Mouse (Mus musculus): ENCODE data around the gene St6galnac3. TPM values are rescaled to one million over a fixed set of nuclear protein-coding genes. Genes with fewer than 3 reads are reported as not detected.
"Not testable (repeated sequence)": the region's sequence is repeated elsewhere in the genome, so short reads cannot be mapped to it uniquely, and the experiment has no call there.

St6galnac3 gene
- total and polyA plus RNA-seq, 2 experiments from 2014 or later: 6.9 to 11.9 TPM

DNA sequence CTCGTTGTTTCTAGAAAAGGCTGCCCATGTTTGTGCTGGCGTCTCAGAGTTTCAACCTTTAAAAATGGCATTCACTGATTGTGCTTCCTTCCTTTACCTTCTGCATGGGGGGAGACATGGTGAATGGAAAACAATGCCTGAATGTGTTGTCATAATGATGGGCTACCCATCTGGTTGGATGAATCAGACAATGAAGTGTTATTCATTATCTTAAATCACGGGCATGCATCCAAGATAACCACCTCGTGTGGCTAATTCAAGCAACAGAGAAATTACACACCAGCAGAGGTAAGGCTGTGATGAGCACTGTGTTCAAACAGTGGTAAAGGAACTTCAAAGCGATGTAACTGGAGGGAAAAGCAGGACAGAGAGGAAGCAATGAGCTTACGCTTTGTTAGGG is 325.4 kb downstream of the St6galnac3 start:
- 79% methylated on average over 6 of the region's 6 CpGs for whole genome bisulfite sequencing
- no peaks in the 10 kb centered on the region for H3K9me3 ChIP-seq (ENCODE audit: low read length)
- TF ChIP-seq CTCF (IDR thresholded peaks at IDR 0.05): no peak
- no peak overlapping the region for H3K9ac ChIP-seq (replicated peaks; ENCODE audit: low read length, poor library complexity, severe bottlenecking)
- H3K4me2 ChIP-seq (ENCODE audit: low read depth, low read length, poor library complexity, severe bottlenecking): no peak overlapping the region
- H3K36me3 ChIP-seq (ENCODE audit: insufficient read depth, low read length): no peaks in the 10 kb centered on the region
- H3K27ac ChIP-seq (ENCODE audit: low read depth, low read length): no peak overlapping the region
- no peaks in the 10 kb centered on the region for H3K27me3 ChIP-seq (ENCODE audit: insufficient read depth, low read length)
- DNase-seq (ENCODE audit: low spot score): no peak
- no peak overlapping the region for H3K4me3 ChIP-seq (ENCODE audit: low read depth, low read length)
- ATAC-seq (ENCODE audit: low FRiP score): no peak
- H3K4me1 ChIP-seq (ENCODE audit: insufficient read depth, low read length): no peaks in the 10 kb centered on the region

DNA sequence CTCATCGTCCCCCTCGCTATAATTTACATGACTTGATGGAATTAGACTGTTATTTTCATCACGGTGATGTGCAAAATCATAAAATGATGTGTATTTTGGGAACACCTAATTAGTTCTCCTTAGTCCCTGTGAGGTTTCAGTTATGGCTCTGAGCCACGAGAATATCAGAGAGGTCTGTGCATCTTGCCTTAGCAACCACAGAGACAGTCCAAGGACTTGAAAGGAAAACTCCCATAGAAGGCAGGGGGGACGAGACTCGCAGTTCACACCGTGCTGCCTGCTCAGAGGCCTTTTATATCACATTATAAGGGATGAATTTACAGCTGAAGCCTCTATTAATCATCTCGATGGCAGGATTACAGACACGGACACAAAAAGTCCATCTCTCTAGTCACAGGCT is 327.2 kb downstream of the St6galnac3 start:
- Histone ChIP-seq H3K27me3 (ENCODE audit: insufficient read depth, low read length) (no peaks in the 10 kb centered on the region), H3K4me2 (ENCODE audit: low read depth, low read length, poor library complexity, severe bottlenecking) (no peak overlapping the region), H3K4me1 (ENCODE audit: insufficient read depth, low read length) (no peaks in the 10 kb centered on the region), H3K4me3 (ENCODE audit: low read depth, low read length) (no peak overlapping the region), H3K9ac (replicated peaks; ENCODE audit: low read length, poor library complexity, severe bottlenecking) (no peak overlapping the region), H3K27ac (ENCODE audit: low read depth, low read length) (no peak overlapping the region), H3K9me3 (ENCODE audit: low read length) (0 out of 2 replicates have a peak, but pooled peaks cover 2% of the 10 kb centered on the region), H3K36me3 (ENCODE audit: insufficient read depth, low read length) (no peaks in the 10 kb centered on the region)
- WGBS: 43% methylated on average over 9 of the region's 9 CpGs
- no peak for ATAC-seq (ENCODE audit: low FRiP score)
- no peak for TF ChIP-seq CTCF (IDR thresholded peaks at IDR 0.05)
- peak; percentile 24 for DNase-seq (ENCODE audit: low spot score)

DNA sequence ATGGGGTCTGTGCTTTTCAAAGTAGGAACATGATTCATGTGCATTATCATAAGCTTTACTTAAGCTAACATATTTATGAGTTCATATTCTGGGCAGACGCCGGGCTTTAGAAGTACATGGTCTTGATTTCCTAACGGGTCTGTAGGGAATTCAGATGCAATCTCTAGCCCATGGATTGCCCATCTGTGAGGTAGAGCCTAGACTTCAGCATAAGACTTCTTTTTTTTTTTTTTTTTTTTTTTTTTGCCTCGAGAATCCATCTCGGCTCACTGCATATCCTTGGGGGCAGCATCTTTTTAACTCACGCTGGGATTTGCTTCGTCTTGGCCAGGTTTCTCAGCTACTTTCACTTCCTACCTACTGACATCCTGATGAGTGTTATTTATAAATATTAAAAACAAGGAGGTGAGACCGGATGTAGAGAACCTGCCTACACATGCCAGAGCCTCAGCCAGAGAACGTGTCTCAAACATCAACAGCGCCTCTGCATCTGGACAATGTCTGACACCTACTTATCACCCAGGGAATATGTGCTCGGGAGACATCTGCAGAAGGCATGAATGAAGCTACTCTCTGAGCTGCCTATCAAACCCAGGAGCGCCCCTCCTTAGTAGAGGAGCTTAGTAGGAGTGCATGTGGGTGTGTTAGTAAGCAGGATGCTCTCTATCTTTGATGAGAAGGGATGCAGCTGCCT is 328.5 kb downstream of the St6galnac3 start:
- Histone ChIP-seq H3K9me3 (ENCODE audit: low read length) (0 out of 2 replicates have a peak, but pooled peaks cover 2% of the 10 kb centered on the region), H3K4me3 (ENCODE audit: low read depth, low read length) (no peak overlapping the region), H3K27ac (ENCODE audit: low read depth, low read length) (no peak overlapping the region), H3K36me3 (ENCODE audit: insufficient read depth, low read length) (no peaks in the 10 kb centered on the region), H3K9ac (replicated peaks; ENCODE audit: low read length, poor library complexity, severe bottlenecking) (no peak overlapping the region), H3K27me3 (ENCODE audit: insufficient read depth, low read length) (no peaks in the 10 kb centered on the region), H3K4me2 (ENCODE audit: low read depth, low read length, poor library complexity, severe bottlenecking) (no peak overlapping the region), H3K4me1 (ENCODE audit: insufficient read depth, low read length) (no peaks in the 10 kb centered on the region)
- ATAC-seq (ENCODE audit: low FRiP score): no peak
- 66% methylated on average over 12 of the region's 12 CpGs for WGBS
- no peak for DNase-seq (ENCODE audit: low spot score)
- no peak for TF ChIP-seq CTCF (IDR thresholded peaks at IDR 0.05)

DNA sequence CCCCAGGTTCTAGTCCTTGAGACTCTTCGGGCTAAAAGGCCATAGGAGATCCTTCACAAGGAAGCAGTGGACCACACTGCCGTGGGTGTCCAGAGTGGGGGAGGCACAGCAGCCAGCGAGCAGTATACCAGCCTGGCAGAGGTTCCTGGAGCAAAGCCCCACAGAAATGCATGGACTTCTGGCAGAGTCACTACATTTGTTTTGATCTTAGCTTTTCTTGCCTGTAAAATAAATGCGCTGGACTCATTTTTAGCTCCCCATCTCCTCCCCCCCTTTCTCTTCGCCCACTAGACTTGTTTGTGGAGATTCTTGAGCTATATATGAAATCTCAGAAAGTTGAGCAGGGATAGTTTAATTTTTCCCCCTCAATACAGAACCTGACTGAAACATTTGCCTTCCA is 329.6 kb downstream of the St6galnac3 start:
- Histone ChIP-seq H3K4me2 (ENCODE audit: low read depth, low read length, poor library complexity, severe bottlenecking) (no peak overlapping the region), H3K9me3 (ENCODE audit: low read length) (0 out of 2 replicates have a peak, but pooled peaks cover 2% of the 10 kb centered on the region), H3K4me1 (ENCODE audit: insufficient read depth, low read length) (no peaks in the 10 kb centered on the region), H3K36me3 (ENCODE audit: insufficient read depth, low read length) (no peaks in the 10 kb centered on the region), H3K27ac (ENCODE audit: low read depth, low read length) (no peak overlapping the region), H3K9ac (replicated peaks; ENCODE audit: low read length, poor library complexity, severe bottlenecking) (no peak overlapping the region), H3K27me3 (ENCODE audit: insufficient read depth, low read length) (no peaks in the 10 kb centered on the region), H3K4me3 (ENCODE audit: low read depth, low read length) (no peak overlapping the region)
- no peak for TF ChIP-seq CTCF (IDR thresholded peaks at IDR 0.05)
- WGBS: 89% methylated on average over 5 of the region's 5 CpGs
- ATAC-seq (ENCODE audit: low FRiP score) (no peak), DNase-seq (ENCODE audit: low spot score) (no peak)

DNA sequence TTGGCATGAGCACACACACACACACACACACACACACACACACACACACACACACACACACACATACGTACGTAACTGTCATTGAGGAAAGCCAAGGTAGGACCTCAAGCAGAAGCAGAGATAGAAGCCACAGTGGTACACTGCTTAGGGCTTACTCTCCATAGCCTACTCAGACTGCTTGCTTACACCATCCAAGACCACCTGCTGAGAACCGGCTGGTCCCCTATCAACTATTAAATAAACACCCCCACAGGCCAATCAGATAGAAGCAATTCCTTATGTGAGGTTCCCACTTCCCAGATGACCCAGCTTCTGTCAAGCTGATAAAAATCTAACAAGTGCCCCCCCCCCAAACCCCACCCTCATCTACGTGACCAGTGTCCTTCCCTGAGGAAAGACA is 330.2 kb downstream of the St6galnac3 start:
- DNase-seq (ENCODE audit: low spot score) (no peak), ATAC-seq (ENCODE audit: low FRiP score) (no peak)
- H3K27ac ChIP-seq (ENCODE audit: low read depth, low read length): no peak overlapping the region
- no peaks in the 10 kb centered on the region for H3K27me3 ChIP-seq (ENCODE audit: insufficient read depth, low read length)
- 0 out of 2 replicates have a peak, but pooled peaks cover 2% of the 10 kb centered on the region for H3K9me3 ChIP-seq (ENCODE audit: low read length)
- no peak for TF ChIP-seq CTCF (IDR thresholded peaks at IDR 0.05)
- H3K4me3 ChIP-seq (ENCODE audit: low read depth, low read length): no peak overlapping the region
- H3K4me1 ChIP-seq (ENCODE audit: insufficient read depth, low read length): no peaks in the 10 kb centered on the region
- no peaks in the 10 kb centered on the region for H3K36me3 ChIP-seq (ENCODE audit: insufficient read depth, low read length)
- no peak overlapping the region for H3K9ac ChIP-seq (replicated peaks; ENCODE audit: low read length, poor library complexity, severe bottlenecking)
- H3K4me2 ChIP-seq (ENCODE audit: low read depth, low read length, poor library complexity, severe bottlenecking): no peak overlapping the region
- whole genome bisulfite sequencing: 93% methylated on average over 4 of the region's 4 CpGs

DNA sequence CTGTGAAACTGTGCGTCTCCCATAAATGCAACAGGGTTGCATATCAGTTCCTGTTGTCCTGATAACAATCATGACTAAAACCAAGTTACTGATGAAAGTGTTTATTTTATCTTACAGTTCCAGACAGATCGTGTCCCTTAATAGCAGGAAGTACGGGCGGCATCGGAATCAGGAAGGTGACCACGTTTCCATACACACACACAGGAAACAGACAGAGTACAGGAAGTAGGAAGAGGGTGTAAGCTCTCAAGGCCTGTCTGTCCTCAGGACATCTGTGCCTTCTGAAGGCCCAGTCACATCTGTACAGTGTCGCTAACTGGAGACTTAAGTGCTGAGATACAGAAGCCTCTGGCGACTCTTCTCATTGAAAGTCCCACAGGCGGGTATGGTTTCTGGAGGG is 330.8 kb downstream of the St6galnac3 start:
- H3K4me1 ChIP-seq (ENCODE audit: insufficient read depth, low read length): no peaks in the 10 kb centered on the region
- H3K36me3 ChIP-seq (ENCODE audit: insufficient read depth, low read length): no peaks in the 10 kb centered on the region
- 87% methylated on average over 9 of the region's 9 CpGs for WGBS
- no peak for TF ChIP-seq CTCF (IDR thresholded peaks at IDR 0.05)
- H3K4me2 ChIP-seq (ENCODE audit: low read depth, low read length, poor library complexity, severe bottlenecking): no peak overlapping the region
- H3K27ac ChIP-seq (ENCODE audit: low read depth, low read length): no peak overlapping the region
- no peaks in the 10 kb centered on the region for H3K27me3 ChIP-seq (ENCODE audit: insufficient read depth, low read length)
- H3K4me3 ChIP-seq (ENCODE audit: low read depth, low read length): no peak overlapping the region
- DNase-seq (ENCODE audit: low spot score) (no peak), ATAC-seq (ENCODE audit: low FRiP score) (no peak)
- H3K9ac ChIP-seq (replicated peaks; ENCODE audit: low read length, poor library complexity, severe bottlenecking): no peak overlapping the region
- H3K9me3 ChIP-seq (ENCODE audit: low read length): 0 out of 2 replicates have a peak, but pooled peaks cover 2% of the 10 kb centered on the region

DNA sequence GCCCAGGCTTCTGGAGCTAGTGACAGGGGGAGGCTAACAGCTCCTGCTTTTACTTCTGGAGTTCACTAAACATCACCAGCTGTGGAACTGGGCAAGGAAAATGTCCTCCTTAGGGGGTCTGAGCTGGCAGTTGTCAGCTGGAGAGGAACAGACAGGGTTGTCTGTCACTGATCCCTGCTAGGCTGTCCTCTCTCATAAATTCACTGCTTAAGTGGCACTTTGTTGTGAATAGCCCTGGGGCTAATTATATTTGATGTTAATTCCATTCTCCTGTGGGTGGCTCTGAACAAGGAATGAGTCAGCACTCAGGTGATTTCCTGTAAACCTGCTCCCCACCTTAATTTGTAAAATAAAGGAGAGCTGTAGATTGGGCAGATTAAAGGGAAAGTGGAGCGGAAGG is 333.5 kb downstream of the St6galnac3 start:
- not testable (repeated sequence) for H3K4me3 ChIP-seq (ENCODE audit: low read depth, low read length); ATAC-seq (ENCODE audit: low FRiP score); H3K36me3 ChIP-seq (ENCODE audit: insufficient read depth, low read length); H3K9me3 ChIP-seq (ENCODE audit: low read length); H3K27ac ChIP-seq (ENCODE audit: low read depth, low read length); H3K9ac ChIP-seq (replicated peaks; ENCODE audit: low read length, poor library complexity, severe bottlenecking); H3K4me1 ChIP-seq (ENCODE audit: insufficient read depth, low read length); H3K4me2 ChIP-seq (ENCODE audit: low read depth, low read length, poor library complexity, severe bottlenecking); DNase-seq (ENCODE audit: low spot score); H3K27me3 ChIP-seq (ENCODE audit: insufficient read depth, low read length)
- 78% methylated on average over 1 of the region's 1 CpGs for WGBS

DNA sequence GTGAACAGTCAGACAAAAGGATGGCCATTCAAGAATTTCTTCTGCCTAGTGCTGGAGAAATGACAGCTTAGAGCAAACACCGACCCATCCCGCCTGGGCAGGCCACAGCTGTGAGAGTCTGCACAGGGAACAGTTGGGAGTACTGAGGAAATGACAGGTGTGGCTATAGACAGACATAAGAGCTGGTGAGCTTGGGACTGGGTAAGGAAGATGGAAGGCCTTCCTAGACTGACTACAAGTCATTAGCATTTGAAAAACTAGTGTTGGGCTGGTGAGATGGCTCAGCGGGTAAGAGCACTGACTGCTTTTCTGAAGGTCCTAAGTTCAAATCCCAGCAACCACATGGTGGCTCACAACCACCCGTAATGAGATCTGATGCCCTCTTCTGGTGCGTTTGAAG is 340.3 kb downstream of the St6galnac3 start:
- H3K4me2 ChIP-seq (ENCODE audit: low read depth, low read length, poor library complexity, severe bottlenecking); ATAC-seq (ENCODE audit: low FRiP score); H3K4me1 ChIP-seq (ENCODE audit: insufficient read depth, low read length); H3K36me3 ChIP-seq (ENCODE audit: insufficient read depth, low read length); DNase-seq (ENCODE audit: low spot score); H3K27me3 ChIP-seq (ENCODE audit: insufficient read depth, low read length); H3K9me3 ChIP-seq (ENCODE audit: low read length); H3K9ac ChIP-seq (replicated peaks; ENCODE audit: low read length, poor library complexity, severe bottlenecking); H3K4me3 ChIP-seq (ENCODE audit: low read depth, low read length); H3K27ac ChIP-seq (ENCODE audit: low read depth, low read length): not testable (repeated sequence)
- WGBS: 85% methylated on average over 5 of the region's 5 CpGs

Measured in midbrain, postnatal 0 days (tissue).